Mouse (Mus musculus): ENCODE measurements at regions not wholly inside any gene's neighbourhood (a gene's known extent, or its start where the extent isn't known, plus 50 kb on each side); places are given as distances from the start of the nearest gene placed in this dataset.

DNA sequence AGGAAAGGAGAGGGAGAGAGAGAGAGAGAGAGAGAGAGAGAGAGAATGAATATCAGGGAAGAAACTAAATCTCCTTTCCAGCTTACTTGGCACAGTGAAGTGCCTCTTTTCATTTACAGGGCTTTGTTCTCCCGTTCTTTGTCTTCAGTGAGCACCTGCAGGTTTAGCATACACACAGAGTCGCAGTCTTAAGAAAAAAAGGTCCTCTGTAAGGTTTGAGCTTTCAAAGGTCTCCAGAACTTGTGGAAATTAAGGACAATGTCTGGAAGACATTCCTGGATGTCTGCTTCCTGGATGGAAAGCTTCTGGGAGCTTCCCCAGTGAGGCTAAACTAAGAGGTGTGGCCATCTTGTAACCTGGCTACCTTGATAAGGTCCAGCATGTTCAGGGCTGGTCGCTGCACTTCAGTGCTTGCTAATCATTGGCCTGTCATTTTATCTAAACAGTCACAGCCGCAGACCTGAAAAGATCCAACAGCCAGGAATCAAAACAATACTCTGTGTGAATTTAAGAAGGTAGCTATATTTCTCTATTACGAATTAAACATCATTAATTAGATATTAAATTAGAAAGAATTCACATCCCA is 113.1 kb upstream of the Ralgapa2 start:
- no peak for DNase-seq (ENCODE audit: low spot score)

DNA sequence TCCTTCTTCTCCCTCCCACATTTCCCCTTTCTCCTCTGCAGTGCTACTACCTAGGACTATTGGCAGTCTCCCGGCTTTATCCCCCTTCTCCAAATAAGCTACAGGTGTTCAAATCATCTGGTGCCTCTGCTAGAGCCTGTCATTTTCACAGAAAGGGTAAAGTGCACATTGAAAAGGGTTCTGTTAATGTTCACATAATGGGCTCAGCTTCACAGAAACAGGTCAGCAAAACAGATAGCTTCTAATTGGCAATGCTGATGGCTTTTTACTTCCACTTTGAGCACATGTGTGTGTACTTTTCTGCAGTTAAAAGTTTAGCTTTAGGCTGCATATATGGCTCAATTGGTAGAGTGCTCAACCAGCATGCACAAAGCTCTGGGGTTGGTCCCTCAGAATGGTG is 114.4 kb upstream of the Ralgapa2 start:
- no peak for DNase-seq (ENCODE audit: low spot score)

DNA sequence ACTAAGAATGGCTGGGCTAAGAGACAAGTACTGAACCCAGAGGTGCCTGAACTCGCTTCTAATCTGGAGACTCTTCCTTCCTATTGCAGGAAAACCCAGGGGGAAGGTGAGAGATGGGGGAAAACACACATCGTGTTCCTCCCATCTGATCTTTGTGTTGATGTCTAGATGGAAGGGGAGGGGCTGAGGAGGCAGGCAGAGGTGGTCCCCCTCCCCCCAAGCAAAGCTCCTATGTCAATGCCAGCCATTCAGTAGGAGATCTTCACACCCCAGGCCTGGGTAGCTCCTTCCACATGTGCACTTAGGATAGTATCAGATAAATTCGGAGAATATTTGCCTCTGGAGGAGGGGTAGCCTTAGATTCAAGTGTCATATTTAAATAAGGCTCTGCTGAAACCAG is 118.0 kb upstream of the Ralgapa2 start:
- DNase-seq (ENCODE audit: low spot score): no peak

DNA sequence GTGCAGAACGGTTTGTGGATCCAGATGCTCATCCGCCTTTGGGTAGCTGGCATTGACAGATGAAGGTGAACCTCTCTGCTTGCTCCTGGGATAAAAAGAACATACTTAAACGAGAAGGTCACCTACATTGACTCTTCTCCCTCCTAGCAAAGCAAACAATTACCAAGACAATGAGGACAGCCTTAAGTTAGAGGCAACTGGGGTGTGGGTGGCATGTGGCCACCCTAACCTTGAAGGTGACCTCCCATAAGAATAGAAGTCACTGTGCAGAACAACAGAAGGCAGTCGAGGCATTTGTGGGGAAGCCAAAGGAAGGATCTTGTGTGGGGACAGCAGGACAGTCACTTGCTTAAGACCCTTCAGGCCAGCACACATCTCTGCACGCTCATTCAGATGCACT is 119.0 kb upstream of the Ralgapa2 start:
- DNase-seq (ENCODE audit: low spot score): no peak

DNA sequence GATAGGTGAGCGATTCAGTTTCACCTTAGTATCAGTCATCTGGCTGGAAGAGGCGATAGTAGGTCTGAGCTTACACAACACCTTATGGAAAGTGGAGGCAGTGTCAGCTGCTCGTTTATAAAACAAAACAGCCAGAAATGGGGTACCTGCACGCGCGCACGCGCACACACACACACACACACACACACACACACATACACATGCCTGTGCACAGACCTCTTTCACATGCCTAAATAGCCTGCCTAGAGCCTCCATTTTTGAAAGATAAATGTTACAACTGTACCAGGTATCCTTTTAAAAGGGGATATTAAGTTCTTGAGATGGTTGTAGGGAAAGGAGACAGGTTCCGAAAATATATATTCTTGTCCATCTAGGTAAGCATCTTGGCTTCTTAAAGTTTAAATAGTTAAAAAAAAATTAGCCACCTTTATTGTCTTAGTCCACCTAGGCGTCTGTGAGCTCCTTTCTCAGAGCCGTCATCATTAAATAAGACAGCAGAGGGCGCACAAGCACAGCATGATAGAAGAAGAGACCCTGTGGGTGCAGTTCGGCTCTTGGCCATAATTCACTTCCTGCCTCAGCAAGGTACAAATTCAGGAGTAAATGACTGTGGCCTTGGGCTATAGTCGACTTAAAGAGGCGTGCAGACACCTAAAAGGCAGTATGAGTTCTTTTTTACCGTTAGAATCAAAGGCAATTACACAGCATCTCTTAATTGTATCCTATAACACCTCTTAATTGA is 121.4 kb upstream of the Ralgapa2 start:
- no peak for DNase-seq (ENCODE audit: low spot score)

DNA sequence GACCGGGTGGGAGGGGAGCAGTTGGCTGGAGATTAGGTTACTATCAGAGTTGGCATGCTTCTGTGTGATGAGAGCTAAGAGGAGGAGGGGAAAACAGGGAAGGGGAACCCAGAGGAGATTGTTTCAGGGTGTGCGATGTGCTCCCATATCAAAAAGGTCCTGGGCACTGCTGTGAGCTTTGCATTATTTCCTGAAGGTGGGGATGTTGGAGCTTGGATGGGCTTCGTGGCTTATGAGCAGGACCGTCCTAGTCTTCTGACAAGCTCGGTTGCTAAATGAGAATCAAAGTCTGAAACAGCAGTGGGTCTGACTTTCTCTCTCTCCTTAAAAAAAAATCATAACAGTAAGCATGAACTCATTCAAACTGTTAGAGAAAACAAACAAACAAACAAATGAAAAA is 125.4 kb upstream of the Ralgapa2 start:
- DNase-seq (ENCODE audit: low spot score): no peak

DNA sequence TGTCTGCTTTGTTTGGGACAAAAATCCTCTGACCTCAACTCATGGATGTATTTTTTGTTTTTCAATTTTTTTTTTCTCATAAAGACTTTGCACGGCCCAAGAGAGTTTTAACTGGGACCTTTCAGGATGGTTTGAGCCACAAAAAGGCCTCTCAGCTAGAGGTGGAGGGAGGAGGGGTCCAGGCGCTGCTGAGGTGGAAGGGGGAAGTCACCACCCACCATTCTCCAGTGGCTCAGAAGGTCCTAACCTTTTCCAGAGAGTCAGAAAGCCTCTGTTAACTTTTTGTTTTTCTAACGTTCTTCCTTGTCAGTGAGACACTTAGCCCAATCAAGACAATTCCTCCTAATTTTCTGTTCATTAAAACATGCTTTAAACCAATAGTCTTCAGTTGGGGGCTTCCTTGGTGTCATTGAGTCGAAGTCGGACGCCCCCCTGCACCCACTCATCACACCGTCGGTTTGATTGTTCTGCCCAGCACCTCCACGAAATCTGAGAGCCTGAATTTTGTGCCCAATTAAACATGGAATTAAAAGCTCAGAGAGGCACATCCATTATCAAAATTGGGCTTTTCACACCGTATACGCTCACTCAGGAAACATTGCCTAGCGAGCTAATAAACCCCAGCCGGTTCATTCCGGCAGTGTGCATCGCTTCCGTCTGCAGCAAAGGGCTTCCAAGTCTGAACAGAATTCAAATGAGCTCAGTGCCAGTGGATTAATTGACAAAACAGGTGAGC is 134.3 kb upstream of the Ralgapa2 start:
- DNase-seq (ENCODE audit: low spot score): no peak

DNA sequence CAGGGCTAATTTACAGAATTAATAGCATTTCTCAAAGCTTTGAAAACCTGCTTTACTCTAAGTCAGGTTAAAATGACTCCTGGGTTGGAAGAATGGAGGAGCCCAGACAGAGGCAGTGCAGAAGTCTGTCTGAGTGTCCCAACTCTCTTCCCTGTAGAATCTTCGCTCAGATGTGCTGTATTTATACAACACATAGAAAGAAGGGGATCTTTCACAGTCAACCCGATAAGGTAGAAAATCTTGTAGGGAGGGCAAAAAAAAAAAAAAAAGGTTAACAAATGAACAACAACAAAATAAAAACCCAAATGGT is 134.8 kb upstream of the Ralgapa2 start:
- no peak for DNase-seq (ENCODE audit: low spot score)

DNA sequence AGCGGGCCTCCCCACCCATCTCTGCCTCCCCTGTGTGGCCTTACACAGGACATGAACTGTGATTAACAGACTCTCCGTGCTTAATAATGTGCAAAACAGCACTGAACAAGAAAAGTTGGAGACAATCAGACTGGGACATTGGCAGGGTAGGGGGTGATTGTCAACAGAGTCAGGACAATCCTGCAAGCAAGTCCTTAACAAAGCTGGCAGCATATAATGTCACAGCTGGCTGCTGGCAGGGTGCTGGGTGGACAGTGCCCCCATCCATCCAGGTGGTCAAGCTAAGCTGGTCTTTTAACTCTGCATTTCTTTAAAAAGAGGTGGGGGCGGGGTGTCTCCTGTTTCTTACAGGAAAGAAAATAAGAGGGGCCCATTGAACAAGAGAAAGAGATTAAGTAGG is 149.2 kb upstream of the Ralgapa2 start:
- no peak for DNase-seq (ENCODE audit: low spot score)

DNA sequence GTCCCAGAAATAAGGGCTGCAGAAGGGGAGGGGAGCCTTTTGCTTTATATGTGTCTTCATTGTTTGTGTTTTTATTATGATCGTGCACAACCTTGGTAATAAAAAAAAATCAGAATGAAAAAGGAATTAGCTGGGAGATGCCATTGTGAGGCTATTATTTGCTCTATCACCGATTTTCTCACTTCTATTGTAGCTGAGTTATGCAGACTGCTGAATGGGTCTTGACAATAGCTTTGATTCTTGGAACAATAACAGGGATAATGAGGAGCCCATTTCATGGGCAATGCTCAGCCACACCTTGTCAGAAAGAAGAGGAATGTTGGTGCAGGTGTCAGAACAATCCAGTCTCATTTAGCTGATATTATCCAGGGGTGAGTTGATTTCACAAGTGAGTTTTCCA is 160.6 kb upstream of the Ralgapa2 start:
- no peak for DNase-seq (ENCODE audit: low spot score)

DNA sequence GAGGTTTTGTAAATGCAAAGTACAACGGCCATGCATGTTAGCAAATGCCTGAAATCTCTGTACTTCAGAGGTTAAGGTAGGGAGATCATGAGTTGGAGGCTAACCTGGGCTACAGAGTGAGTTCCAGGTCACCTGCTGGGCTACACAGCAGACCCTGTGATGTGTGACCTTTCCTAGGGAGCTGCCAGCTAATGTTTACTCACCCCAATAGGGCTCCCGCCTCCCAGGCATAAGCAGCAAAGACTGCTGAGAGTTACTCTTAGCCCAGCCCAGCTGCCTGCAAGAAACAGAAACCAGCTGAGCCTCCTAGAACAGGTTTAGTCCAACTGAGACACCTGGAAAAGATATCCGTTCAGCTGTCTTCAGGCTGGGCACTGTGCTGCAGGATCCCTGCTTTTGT is 169.8 kb upstream of the Ralgapa2 start:
- no peak for DNase-seq (ENCODE audit: low spot score)

DNA sequence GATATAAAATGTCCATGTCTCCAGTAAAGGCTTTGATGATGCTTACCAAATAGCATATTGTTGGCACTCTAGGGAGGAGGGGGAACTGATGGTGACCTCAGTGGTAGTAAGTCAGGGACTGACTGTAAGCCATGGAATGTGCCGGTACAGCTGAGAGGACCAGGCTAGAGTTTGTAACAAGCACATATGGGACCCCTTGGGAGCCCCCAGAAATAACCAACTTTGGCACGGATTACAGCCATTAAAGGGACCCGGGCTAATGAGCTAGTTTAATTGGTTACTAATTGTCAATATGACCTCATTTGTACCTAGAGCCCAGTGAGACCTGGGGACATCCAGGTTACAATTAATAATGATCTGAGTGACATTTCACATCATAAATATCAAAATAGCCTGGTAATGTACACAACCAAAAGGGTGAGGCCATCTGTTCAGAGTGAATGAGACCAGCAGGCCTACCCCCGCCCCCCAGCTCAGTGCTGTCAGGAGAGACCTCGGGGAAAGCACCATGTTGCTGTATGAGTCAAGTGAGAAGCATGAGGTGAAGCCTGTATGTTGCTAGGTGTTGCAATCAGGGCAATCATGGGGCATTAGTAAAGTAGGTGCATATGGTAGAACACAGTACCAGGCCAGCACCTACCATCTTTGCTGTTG is 169.7 kb upstream of the Kiz start:
- no peak for DNase-seq (ENCODE audit: low spot score)

DNA sequence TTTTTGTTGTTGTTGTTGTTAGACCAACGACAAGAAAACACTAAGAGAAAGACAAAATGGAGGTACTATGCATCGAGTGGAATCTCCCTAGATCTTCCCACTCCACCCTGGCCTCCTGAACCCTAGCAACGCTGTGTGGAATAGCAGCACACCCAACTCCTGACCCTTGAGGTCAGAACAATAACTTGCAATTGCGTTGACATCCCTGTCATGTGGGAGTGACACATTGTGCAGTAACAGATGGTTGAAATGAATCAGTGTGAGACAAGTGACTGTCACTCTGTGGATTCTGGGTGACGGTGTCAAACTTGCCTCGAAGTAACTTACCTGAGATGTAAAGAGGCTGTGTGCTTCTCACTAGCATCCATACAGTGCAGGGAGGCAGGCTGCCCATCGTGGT is 167.1 kb upstream of the Kiz start:
- DNase-seq (ENCODE audit: low spot score): no peak

DNA sequence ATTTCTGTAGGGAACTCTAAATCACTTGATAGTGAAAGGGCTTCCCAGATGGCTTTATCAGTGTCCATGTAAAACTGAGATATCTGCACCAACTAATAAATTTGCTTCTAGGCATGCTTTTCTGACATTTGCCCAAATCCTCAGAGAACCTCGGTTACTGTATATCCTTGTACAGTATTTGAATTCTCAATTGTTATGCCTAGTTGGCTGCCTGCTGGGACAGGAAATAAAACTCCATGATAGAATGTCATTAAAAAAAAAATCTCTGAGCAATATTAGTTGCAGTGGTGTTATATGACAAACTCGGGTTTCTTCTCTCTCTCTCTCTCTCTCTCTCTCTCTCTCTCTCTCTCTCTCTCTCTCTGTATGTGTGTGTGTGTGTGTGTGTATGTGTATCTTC is 162.2 kb upstream of the Kiz start:
- DNase-seq (ENCODE audit: low spot score): no peak

DNA sequence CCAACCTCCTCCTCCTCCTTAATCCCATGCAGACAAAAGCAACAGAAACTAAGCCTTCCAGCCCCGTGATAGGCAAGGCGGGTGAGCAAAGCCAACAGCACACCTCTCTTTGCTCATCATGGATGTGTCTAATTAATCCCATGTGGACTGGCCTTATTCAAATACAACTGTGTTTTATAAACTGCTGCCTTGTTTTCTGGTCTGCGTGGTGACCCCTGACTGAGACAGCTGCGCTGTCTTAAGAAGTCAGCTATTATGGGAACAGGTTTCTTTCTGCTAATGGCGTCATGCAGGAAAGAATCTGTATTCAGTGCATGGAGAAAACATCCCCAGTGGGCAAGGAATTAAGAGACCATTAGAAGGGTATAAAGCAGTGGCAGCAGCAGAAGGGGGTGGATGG is 161.6 kb upstream of the Kiz start:
- no peak for DNase-seq (ENCODE audit: low spot score)

DNA sequence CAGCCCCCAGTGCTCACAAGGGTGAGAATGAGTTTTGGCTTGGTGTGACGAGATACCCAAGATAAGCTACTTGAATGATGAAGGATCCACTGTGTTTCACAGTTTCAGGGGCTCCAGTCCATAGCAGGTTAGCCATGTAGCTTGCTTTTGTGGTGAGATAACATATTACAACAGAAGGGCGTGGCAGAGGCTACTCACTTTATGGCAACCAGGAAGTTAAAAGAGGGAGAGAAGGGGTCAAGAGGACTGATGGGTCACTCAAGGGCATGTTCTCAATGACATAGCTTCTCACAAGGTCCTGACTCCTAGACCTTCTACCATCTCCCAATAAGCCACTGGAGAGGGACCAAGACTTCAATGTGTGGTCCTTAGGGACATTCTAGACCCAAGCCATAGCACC is 159.4 kb upstream of the Kiz start:
- DNase-seq (ENCODE audit: low spot score): no peak

DNA sequence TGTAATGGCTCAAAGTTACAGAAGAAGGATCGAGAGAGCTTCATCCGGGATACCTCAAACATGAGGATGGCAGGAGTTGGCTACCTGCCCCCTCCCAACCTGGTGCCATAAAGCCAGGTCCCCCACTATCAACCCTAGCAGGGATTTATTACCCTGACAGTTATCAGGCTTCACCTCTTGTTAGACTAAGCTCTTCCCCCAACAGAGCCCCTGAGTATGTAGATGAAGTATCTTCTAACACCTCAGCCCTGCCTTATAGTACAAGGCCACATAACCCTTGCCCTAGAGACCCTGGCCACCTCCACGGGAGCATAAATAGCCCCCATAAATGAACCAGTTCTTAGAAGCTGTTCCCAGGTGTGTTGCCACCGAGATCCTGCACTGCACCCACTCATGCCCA is 158.9 kb upstream of the Kiz start:
- no peak for DNase-seq (ENCODE audit: low spot score)

DNA sequence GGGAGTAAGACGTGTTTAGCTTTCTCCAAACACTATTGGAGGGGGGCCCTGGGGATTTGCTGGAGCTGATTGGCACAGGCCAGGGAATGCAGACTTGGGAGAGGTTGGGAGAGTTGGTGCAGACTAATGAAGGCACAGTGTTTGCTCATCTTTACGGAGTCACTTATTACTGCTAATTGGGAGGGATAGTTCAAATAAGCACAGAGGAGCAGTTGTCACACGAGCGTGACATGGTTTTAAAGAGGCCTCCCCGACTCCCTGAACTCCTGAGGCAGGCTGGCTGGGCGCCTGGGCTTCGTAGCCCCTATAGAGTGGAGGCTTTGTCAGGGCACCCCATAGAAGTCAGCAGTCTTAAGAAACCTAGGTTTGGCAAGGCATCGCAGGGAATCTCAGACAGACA is 145.0 kb upstream of the Kiz start:
- DNase-seq (ENCODE audit: low spot score): no peak

DNA sequence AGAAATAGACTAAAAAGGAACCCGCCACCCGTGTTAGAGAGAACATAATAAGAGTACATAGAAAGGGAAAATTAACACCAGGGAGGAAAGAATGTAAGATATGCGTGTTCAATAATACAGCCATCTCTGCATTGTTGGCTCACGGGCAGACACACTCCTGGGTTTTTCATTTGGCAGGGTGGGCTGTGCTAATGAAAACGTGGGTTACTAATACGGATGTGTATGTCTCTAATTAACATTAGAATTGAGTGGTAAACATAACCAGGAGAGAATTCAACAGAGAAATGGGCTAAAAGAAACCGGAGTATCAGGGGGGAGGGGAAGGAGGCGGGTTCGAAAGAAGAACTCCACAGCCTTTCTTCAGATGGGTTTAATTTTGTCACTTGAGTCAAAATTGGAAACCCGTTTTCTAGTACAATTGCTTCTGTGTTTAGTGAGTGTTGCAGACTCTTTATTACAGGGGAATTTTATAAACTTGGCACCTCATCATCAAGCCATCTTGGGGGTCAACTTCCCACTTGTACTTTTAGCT is 134.4 kb upstream of the Kiz start:
- no peak for DNase-seq (ENCODE audit: low spot score)

DNA sequence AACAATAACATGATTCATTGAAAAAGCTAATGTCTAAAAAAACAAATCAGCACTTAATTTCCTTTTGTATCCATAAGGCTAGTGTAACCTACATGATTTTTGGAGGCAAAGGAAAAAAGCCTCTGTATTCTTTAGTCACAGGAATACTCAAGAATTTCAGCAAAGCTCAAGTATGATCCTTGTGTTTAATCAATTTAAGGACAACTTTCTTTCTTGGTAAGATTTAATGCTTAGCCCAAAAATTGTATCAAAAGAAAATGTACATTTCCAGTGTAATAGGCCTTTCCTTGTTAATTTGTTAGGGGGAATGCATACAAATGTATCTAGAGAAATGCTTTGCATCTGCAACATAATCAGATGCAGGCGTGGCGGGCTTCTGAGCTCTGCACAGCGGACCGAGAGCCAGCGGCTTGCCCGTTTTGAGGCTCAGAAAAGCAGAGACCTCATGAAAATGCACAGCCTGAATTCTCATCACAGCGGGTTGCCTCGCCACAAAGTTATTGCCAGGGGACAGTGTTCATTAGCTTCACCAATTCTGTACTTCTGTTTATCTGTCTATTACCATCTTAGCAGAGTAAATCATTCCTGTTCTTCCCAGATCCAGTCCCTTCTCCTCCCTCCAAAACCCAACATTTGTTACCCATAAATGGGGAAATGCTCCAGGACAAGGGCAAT is 133.2 kb upstream of the Kiz start:
- no peak for DNase-seq (ENCODE audit: low spot score)

DNA sequence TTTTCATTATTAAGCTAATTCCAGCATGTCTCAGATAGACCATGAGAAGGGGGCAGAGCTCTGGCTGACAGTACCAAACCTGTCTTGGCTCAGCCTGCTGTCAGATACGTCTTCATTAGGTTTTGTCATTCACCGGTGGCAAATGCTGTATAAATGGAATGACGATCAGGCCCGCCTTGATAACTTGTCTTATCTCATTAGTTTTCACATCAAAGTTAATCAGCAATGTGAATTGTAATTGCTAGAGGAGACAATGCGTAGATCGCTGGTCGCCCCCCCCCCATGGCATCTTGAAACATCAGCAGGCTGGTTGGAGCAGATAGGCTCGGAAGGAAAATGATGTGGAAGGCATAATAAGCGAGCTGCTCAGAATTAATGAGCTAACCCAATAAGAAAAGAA is 132.5 kb upstream of the Kiz start:
- DNase-seq (ENCODE audit: low spot score): no peak

DNA sequence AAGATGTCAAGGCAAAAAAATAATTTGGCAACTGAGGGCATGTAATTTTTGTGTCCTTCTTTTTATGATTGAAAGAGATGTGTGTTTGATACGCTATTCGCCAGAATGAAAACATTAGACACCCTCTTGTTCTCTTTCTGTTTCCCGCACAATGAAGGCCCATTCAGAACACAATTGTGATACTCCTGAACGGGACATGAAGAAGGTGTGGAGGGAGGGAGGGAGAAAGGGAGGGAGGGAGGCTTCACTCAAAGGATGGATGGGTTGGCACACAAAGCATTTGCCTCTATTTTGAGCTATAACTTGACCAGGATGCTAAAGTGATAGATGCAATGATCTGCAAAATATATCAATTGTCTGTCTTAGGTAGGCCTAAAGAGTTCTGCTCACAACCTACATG is 132.0 kb upstream of the Kiz start:
- no peak for DNase-seq (ENCODE audit: low spot score)

All from ovary, adult 18-20 months (tissue).